Mouse (Mus musculus): ENCODE data around the gene Senp1. TPM values are rescaled to one million over a fixed set of nuclear protein-coding genes. Genes with fewer than 3 reads are reported as not detected.

Senp1 gene
- polyA plus RNA-seq, 1 experiment from 2014 or later = 26.2 TPM

DNA sequence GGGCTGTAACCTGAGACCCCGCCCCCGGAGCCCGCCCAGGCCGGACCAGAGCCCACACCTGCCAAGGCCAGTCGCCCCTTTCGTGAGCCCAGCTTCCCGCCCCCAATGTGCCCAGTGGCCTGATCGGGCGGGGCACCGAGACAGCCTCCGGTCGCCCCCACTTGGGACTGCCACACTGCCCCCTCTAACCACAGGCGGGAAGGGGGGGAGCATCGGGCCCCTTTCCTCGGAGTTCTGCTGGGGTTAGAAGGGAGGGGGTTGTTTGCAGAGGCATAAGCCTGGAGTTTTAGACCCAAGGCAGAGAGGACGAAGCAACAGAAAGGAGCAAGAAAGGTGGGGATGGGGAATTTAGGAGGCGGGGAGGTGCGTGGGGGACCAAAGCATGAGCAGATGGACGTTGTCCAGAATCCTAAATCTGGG, 88.8 kb downstream of the Senp1 start:
- peak overlapping the region; percentile 44 for H3K4me3 ChIP-seq
- no peaks in the 10 kb centered on the region for H3K9me3 ChIP-seq
- H3K27me3 ChIP-seq = peaks cover 33% of the 10 kb centered on the region; the same call in 1 of the 2 replicates
- peak overlapping the region; percentile 51 for H3K9ac ChIP-seq (replicated peaks)
- no peak for ATAC-seq (replicated peaks)
- H3K4me2 ChIP-seq (replicated peaks) = peak overlapping the region; percentile 66
- no peak overlapping the region for H3K27ac ChIP-seq (replicated peaks)
- H3K36me3 ChIP-seq = no peaks in the 10 kb centered on the region
- peaks cover 55% of the 10 kb centered on the region for H3K4me1 ChIP-seq
- WGBS = 1% methylated on average over 19 of the region's 19 CpGs

DNA sequence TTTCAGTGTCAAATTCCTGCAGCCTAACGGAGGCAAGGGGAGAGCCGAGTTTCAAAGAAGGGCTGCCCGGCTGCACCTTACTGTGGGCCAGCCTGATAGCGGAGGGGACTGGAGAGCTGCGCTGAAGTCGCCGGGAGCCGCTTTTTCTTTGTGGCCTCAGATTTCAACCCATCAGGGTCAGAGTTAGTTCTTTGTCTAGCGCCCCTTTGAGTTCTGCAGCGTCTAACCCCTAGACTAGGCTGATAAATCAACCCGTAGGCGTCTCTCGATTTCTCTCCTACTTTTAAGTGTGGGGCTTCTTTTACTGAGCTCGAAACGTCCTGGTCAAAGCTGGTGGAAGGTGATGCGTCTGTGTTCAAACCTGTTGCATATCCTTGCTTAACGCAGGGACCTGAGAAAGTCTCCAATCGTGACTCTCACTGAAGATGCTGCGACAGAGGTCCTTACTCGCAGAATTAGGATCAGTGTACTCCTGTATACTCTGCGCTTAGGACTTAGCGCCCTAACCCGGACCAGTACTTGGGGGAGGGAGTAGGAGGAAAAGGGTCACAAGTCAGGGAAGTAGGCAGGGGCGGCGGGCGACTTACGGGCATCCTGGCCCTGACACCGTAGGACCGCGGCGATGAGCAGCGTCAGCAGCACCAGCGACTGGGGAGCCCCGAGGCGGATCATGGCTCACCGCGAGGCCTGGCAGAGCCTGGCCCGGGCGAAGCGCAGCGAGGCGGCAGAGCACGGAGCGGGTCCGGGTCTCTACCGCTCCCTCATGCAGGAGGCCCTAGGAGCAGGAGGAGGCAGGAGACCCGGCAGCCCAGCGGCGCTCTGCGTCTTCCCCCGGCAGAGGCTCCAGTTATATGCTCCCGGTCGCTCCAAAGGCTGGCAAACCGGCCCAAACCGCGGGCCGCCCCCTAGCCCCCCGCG, 89.5 kb downstream of the Senp1 start, which contains the start of gene Col2a1:
TSS of gene Col2a1 (minus strand) at position 874 of the 918 bp plus-strand sequence.
- Histone ChIP-seq H3K27ac (replicated peaks) (0 out of 2 replicates have a peak within 1 kb of the TSS, but pooled peaks have one; percentile 31), H3K36me3 (no peaks in the 10 kb centered on the region), H3K4me1 (peaks cover 57% of the 10 kb centered on the region), H3K9me3 (no peaks in the 10 kb centered on the region), H3K4me3 (peak within 1 kb of the TSS; percentile 44), H3K9ac (replicated peaks) (peak within 1 kb of the TSS; percentile 51), H3K4me2 (replicated peaks) (peak within 1 kb of the TSS; percentile 66), H3K27me3 (peaks cover 37% of the 10 kb centered on the region; the same call in 1 of the 2 replicates)
- under 1% methylated on average over 56 of the region's 59 CpGs for WGBS
- ATAC-seq (replicated peaks) = peak; percentile 18; the same call in 1 of the 2 replicates

DNA sequence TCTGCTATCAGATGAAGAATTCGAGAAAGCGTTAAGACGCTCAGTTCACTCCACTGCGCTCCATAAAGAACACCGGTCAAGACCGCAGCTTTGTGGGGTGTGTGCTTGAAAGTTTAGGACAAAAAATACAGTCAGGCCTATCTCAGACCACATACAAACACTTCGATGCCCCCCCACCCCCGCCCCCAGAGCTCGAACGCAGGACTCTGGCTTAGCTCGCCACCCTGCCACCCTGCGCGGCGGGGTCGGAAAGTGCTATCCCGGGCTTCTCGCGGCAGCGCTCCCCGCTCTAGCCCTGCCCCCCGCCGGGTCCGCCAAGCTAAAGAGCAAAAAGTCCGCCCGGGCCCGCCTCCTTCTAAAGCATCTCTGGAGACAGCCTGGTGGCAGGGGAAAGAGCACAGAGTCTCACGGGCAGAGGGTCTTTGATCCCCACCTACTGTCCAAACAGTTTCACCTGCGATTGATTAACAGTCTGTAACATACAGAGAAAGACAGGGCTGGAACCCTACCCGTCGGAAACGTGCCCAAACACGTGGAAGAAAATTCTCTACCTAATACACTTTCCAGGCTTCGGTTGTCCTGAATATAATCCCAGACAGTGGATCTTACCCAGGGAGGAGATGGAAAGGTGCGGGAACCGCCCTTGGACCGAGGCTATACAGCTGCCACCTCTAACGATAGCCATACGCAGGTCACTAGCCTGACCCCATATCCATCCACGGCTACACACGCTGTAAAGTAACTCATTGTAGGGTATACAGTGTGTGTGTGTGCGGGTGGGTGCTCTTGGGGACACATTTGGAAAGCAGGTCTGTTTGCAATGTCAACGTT, 90.3 kb downstream of the Senp1 start:
- Histone ChIP-seq H3K9ac (replicated peaks) (peak overlapping the region; percentile 51), H3K9me3 (no peaks in the 10 kb centered on the region), H3K4me3 (peak overlapping the region; percentile 44), H3K27ac (replicated peaks) (peak overlapping the region; percentile 81), H3K27me3 (peaks cover 37% of the 10 kb centered on the region; the same call in 1 of the 2 replicates), H3K4me2 (replicated peaks) (peak overlapping the region; percentile 66), H3K4me1 (peaks cover 62% of the 10 kb centered on the region), H3K36me3 (no peaks in the 10 kb centered on the region)
- under 1% methylated on average over 42 of the region's 42 CpGs for WGBS
- no peak for ATAC-seq (replicated peaks)

DNA sequence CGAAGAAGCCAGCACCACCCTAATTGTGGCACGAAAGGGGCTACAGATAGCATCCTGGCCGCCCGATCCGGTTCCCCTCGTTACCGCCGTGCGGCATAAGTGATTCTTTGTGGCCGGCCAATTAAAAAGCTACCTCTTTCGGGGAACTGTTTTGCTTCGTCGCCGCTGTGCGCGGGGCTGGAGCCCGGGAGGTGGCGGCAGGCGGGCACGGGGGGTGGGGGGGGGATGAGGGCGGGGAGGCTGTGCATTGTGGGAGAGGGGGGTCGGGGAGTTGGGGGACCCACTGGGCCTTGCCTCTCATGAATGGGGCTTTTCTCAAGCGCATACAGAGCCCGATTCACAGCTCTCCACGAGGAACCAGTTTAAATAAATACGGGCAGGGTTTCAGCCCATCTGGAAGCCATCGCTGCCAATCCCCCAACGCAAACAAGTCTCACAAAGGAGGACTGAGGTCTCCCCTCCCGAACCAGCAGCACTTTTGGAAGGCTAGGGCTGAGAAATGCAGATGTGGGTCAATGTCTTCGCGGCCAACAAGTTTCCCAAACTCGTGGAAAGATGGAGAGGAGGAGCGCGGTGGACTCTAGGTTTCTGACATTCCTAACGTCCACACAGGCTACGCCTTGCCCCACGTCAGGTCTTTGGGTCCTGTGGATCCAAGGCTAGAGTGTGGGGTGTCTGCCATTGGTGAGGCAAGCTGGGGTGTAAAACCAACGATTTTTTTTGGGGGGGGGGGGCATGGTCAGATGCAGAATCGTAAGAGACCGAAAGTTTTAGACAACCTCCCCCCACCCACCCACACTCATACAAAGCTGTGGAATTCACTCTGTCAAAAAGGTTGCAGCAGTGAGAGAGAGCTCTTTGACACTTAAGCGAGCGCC, 91.2 kb downstream of the Senp1 start:
- H3K27ac ChIP-seq (replicated peaks) = peak overlapping the region; percentile 81
- peak overlapping the region; percentile 44 for H3K4me3 ChIP-seq
- WGBS = under 1% methylated on average over 42 of the region's 42 CpGs
- H3K9ac ChIP-seq (replicated peaks) = peak overlapping the region; percentile 51
- peaks cover 37% of the 10 kb centered on the region; the same call in 1 of the 2 replicates for H3K27me3 ChIP-seq
- no peaks in the 10 kb centered on the region for H3K36me3 ChIP-seq
- H3K4me2 ChIP-seq (replicated peaks) = peak overlapping the region; percentile 66
- H3K4me1 ChIP-seq = peaks cover 70% of the 10 kb centered on the region
- no peaks in the 10 kb centered on the region for H3K9me3 ChIP-seq
- peak; percentile 78 for ATAC-seq (replicated peaks)

DNA sequence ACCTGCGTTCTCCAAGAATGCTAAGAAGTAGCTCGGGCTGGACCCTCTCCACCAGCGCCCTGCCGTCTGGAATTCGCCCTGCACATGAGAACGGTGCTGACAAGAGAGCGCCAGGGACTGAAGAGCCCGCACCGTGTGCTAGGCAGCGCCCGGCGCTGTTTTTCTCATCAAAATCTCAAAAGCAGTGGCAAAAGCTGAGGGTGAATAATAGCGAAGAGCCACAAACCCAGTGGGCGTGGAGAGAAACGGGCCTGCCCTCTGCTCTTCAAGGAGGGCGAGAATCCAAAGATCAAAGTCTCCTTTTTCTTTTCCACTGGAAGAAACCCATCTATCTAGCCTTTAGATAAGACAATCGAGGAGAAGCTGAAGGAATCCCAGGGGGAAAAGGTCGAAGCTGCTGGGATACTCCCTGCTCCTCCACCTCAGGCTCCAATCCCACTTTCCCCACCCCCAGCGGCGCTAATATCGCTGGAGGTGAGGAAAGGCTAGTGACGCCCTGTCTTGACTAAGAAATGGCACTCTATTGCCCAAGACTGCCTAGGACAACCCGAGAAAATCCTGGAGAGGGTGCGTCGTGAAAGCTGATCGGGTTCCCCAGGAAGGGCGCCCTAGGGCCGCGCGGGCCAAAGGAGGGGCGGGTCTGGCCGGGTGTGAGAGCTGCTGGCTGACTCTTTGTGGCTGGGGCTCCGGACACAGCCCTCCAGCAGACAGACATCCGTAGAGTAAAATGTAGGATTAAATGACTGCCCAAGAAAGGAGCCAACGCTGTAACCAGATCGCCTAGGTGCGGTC, 92.0 kb downstream of the Senp1 start:
- Histone ChIP-seq H3K4me2 (replicated peaks) (peak overlapping the region; percentile 66), H3K4me3 (peak overlapping the region; percentile 44), H3K9me3 (no peaks in the 10 kb centered on the region), H3K36me3 (no peaks in the 10 kb centered on the region), H3K27ac (replicated peaks) (peak overlapping the region; percentile 81), H3K9ac (replicated peaks) (peak overlapping the region; percentile 51), H3K4me1 (peaks cover 79% of the 10 kb centered on the region), H3K27me3 (peaks cover 32% of the 10 kb centered on the region; the same call in 1 of the 2 replicates)
- peak; percentile 26 for ATAC-seq (replicated peaks)
- 1% methylated on average over 37 of the region's 37 CpGs for WGBS

DNA sequence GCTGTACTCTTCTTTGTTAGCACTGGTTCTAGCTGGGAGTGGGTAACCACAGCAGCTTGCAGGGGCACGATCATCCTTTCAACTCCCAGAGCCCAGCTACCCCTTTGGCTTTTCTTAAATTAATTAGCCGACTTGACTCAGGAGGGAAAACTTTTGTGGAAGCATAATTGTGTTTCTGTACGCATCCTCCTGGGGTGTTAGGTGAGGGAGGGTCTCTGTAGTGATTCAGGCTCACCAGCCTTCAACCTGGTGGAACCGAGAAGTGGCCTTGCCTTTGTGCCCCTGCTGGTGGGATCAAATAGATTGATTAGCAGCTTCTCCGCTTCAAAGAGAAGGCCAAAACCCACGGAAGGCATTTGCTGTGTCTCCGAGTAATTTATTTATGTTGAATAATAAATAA, 93.6 kb downstream of the Senp1 start:
- Histone ChIP-seq H3K9me3 (no peaks in the 10 kb centered on the region), H3K9ac (replicated peaks) (no peak overlapping the region), H3K36me3 (no peaks in the 10 kb centered on the region), H3K27ac (replicated peaks) (no peak overlapping the region), H3K4me1 (peaks cover 87% of the 10 kb centered on the region), H3K4me3 (no peak overlapping the region), H3K4me2 (replicated peaks) (no peak overlapping the region), H3K27me3 (peaks cover 26% of the 10 kb centered on the region; the same call in 1 of the 2 replicates)
- ATAC-seq (replicated peaks) = no peak
- WGBS = 18% methylated on average over 7 of the region's 7 CpGs

DNA sequence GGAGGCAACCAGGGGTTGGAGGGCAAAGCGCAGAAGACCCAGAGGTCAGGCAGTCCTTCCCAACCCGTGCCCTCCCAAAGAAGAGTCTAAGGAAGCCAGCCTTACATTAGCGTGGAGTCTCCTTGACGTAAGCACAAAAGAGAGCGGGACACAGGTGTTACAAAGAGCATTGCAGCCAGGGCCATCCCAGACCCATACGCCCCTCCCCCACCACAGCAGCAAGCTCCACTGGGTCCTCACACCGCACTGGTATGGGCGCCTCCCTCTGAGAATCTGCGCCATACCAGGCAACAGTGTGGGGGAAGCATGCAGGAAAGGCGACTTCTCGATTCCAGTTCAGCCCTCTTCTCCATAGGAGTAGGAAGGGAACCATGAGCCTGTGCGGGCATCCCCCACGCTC, 94.0 kb downstream of the Senp1 start:
- 45% methylated on average over 13 of the region's 13 CpGs for WGBS
- no peak overlapping the region for H3K4me3 ChIP-seq
- no peak overlapping the region for H3K27ac ChIP-seq (replicated peaks)
- no peak for ATAC-seq (replicated peaks)
- no peak overlapping the region for H3K9ac ChIP-seq (replicated peaks)
- peaks cover 22% of the 10 kb centered on the region; the same call in 1 of the 2 replicates for H3K27me3 ChIP-seq
- H3K4me1 ChIP-seq = peaks cover 82% of the 10 kb centered on the region
- H3K36me3 ChIP-seq = no peaks in the 10 kb centered on the region
- no peak overlapping the region for H3K4me2 ChIP-seq (replicated peaks)
- no peaks in the 10 kb centered on the region for H3K9me3 ChIP-seq

DNA sequence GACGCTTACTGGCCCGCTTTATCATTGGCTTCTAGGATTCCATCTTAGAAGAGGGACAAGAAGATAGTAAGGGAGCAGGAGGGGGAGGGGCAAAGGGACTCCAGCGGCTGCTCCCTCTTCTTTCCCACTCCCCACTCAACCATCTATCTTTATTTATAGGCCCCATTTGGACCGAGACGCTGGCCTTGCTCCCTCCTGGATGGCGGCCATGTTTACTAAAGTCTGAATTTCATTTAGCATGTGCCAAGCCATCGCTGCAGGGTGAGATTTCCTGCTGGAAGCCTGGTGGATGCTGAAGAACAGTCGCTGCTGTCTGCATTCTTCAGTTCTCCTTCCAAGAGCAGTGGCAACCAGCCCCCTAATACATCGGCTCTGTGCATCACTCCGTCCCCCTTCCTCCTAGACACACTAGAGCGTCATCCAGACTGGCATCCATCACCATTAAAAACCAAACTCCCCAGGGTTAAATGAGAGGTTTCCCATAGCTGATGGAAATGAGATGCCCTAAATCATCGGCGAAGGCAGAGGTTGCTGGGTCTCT, 96.8 kb downstream of the Senp1 start:
- 48% methylated on average over 13 of the region's 13 CpGs for WGBS
- Histone ChIP-seq H3K27me3 (peaks cover 8% of the 10 kb centered on the region; the same call in 1 of the 2 replicates), H3K4me3 (no peak overlapping the region), H3K36me3 (no peaks in the 10 kb centered on the region), H3K9me3 (no peaks in the 10 kb centered on the region), H3K27ac (replicated peaks) (peak overlapping the region; percentile 58), H3K4me2 (replicated peaks) (peak overlapping the region; percentile 5; the same call in 1 of the 2 replicates), H3K9ac (replicated peaks) (no peak overlapping the region), H3K4me1 (peaks cover 74% of the 10 kb centered on the region)
- ATAC-seq (replicated peaks) = peak; percentile 17; the same call in 1 of the 2 replicates

DNA sequence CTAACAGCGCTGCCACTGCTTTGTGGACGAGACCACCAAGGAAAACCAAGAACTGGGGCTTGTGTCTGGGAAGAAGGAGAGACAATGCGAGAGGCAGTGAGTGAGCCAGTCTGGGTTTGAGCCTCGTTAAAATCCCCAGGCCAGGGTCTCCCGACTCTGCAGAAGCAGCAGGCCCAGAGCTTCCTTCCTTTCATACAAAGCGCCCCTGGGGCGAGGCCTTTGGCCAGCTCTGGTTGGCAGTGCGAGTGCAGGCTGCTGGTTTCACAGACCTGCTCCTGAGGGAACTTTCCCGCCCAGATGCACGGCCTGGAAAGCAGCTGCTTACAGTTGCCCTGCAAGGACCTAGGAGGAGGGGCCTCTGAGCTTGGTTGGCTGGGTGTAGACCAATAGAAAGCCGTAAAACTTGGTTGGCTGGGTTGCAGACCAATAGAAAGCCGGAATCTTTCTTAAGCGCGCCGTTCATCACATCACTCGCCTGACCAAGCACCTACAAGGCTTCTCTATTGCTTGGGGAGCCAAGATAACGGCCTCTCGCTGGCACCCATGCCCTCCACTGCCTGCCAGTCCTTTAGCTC, 100.7 kb downstream of the Senp1 start:
- Histone ChIP-seq H3K27ac (replicated peaks) (peak overlapping the region; percentile 90), H3K36me3 (no peaks in the 10 kb centered on the region), H3K4me2 (replicated peaks) (peak overlapping the region; percentile 49), H3K4me3 (peak overlapping the region; percentile 31), H3K9ac (replicated peaks) (peak overlapping the region; percentile 40), H3K4me1 (peaks cover 67% of the 10 kb centered on the region), H3K27me3 (no peaks in the 10 kb centered on the region), H3K9me3 (no peaks in the 10 kb centered on the region)
- WGBS = under 1% methylated on average over 18 of the region's 18 CpGs
- peak; percentile 96 for ATAC-seq (replicated peaks)
